Comparison of ENCODE assay signal across 19 mouse cellular contexts in genomic region chr1:64706610-64707009, GRCm38 (mm10). TPM values are rescaled to one million over a fixed set of nuclear protein-coding genes. Genes with fewer than 3 reads are reported as not detected.
DNase-seq lines count a peak whose midpoint lies in the region; ATAC-seq lines count a peak whose summit lies in the region.
"Had no signal": no experiment of that assay in that cellular context is flagged by ENCODE, and none has a peak within 500 bp of the region (broad histone marks: within the 10 kb centered on the region; RNA-seq: fewer than 3 reads in every experiment).

No protein-coding gene starts in this region.

- no peak overlapping the region for H3K4me3 ChIP-seq in liver, embryonic 11.5 days (ENCODE audit: low read depth, low read length)
- H3K4me3 ChIP-seq in liver, embryonic 12.5 days, result no peak overlapping the region
- H3K4me3 ChIP-seq in liver, embryonic 16.5 days (ENCODE audit: low read depth, low read length), result no peak overlapping the region
- H3K4me3 ChIP-seq: embryonic facial prominence, embryonic 12.5 days; forebrain, embryonic 15.5 days; heart, adult 2 months; heart, embryonic 12.5 days; hindbrain, embryonic 10.5 days had no signal

- 0 out of 2 replicates have a peak, but pooled peaks cover 5% of the 10 kb centered on the region for H3K36me3 ChIP-seq in liver, embryonic 11.5 days (ENCODE audit: control insufficient read depth, insufficient read depth, low read length)
- H3K36me3 ChIP-seq in liver, embryonic 12.5 days, result peaks cover 17% of the 10 kb centered on the region
- no peaks in the 10 kb centered on the region for H3K36me3 ChIP-seq in liver, embryonic 16.5 days (ENCODE audit: control insufficient read depth, insufficient read depth)

- no peaks in the 10 kb centered on the region for H3K9me3 ChIP-seq in liver, embryonic 11.5 days (ENCODE audit: control insufficient read depth, low read length)
- no peaks in the 10 kb centered on the region for H3K9me3 ChIP-seq in liver, embryonic 12.5 days (replicated peaks)
- no peaks in the 10 kb centered on the region for H3K9me3 ChIP-seq in liver, embryonic 16.5 days (replicated peaks; ENCODE audit: control insufficient read depth, low read length)
- H3K9me3 ChIP-seq: embryonic facial prominence, embryonic 12.5 days; forebrain, embryonic 15.5 days; heart, embryonic 12.5 days; hindbrain, embryonic 10.5 days had no signal

- no peak for DNase-seq in liver, embryonic 11.5 days (ENCODE audit: low spot score)
- DNase-seq in liver, result no peak
- DNase-seq in layer of hippocampus, postnatal 10 days (ENCODE audit: low spot score in 2 of 2), result no peak
- DNase-seq in retina, postnatal 1 day, result no peak
- no peak for DNase-seq in cerebellum, adult 11-12 months
- DNase-seq: adrenal gland, adult 2 months; adrenal gland, postnatal 25 days; cerebellum, adult 8-10 months; cerebellum, postnatal 14 days; gastrocnemius, postnatal 10 days; heart, adult 2 months had no signal

- H3K4me2 ChIP-seq in liver, embryonic 11.5 days, result no peak overlapping the region
- H3K4me2 ChIP-seq in liver, embryonic 12.5 days, result no peak overlapping the region
- H3K4me2 ChIP-seq in liver, embryonic 16.5 days (ENCODE audit: low read depth, low read length), result no peak overlapping the region
- H3K4me2 ChIP-seq: embryonic facial prominence, embryonic 12.5 days; forebrain, embryonic 15.5 days; heart, embryonic 12.5 days; hindbrain, embryonic 14.5 days had no signal

- no peak overlapping the region for H3K27ac ChIP-seq in liver, embryonic 11.5 days (ENCODE audit: low read depth, low read length)
- H3K27ac ChIP-seq in liver, embryonic 12.5 days, result no peak overlapping the region
- no peak overlapping the region for H3K27ac ChIP-seq in liver, embryonic 16.5 days (ENCODE audit: low read length)
- H3K27ac ChIP-seq: embryonic facial prominence, embryonic 12.5 days; forebrain, embryonic 15.5 days; heart, adult 2 months; hindbrain, embryonic 10.5 days; hindbrain, embryonic 14.5 days had no signal

- no peaks in the 10 kb centered on the region for H3K4me1 ChIP-seq in liver, embryonic 11.5 days (replicated peaks; ENCODE audit: control insufficient read depth, insufficient read depth, low read length)
- H3K4me1 ChIP-seq in liver, embryonic 12.5 days, result peaks cover 16% of the 10 kb centered on the region
- no peaks in the 10 kb centered on the region; the same call in 1 of the 2 replicates for H3K4me1 ChIP-seq in liver, embryonic 16.5 days (ENCODE audit: control insufficient read depth, low read depth, low read length)
- H3K4me1 ChIP-seq: embryonic facial prominence, embryonic 12.5 days; forebrain, embryonic 15.5 days; hindbrain, embryonic 10.5 days had no signal

- ATAC-seq in liver, embryonic 11.5 days (replicated peaks; ENCODE audit: low FRiP score), result peak; percentile 61; the same call in 1 of the 2 replicates
- ATAC-seq in liver, embryonic 12.5 days, result peak; percentile 68
- peak; percentile 51; the same call in 1 of the 2 replicates for ATAC-seq in liver, embryonic 16.5 days (ENCODE audit: low read depth)
- ATAC-seq: forebrain, embryonic 15.5 days had no signal

- WGBS in liver, embryonic 11.5 days, result 78% methylated on average over 2 of the region's 2 CpGs
- 54% methylated on average over 2 of the region's 2 CpGs for WGBS in liver, embryonic 12.5 days (ENCODE audit: insufficient replicate concordance)
- 45% methylated on average over 2 of the region's 2 CpGs for whole genome bisulfite sequencing in liver, embryonic 16.5 days (ENCODE audit: insufficient replicate concordance)

- no peaks in the 10 kb centered on the region for H3K27me3 ChIP-seq in liver, embryonic 11.5 days (replicated peaks; ENCODE audit: control insufficient read depth, insufficient read depth, low read length)
- H3K27me3 ChIP-seq in liver, embryonic 12.5 days (replicated peaks), result no peaks in the 10 kb centered on the region
- H3K27me3 ChIP-seq in liver, embryonic 16.5 days (ENCODE audit: control insufficient read depth, insufficient read depth, low read depth, low read length), result no peaks in the 10 kb centered on the region
- H3K27me3 ChIP-seq: CH12.LX; embryonic facial prominence, embryonic 12.5 days; forebrain, embryonic 15.5 days; heart, embryonic 12.5 days had no signal

- H3K9ac ChIP-seq in liver, embryonic 11.5 days (ENCODE audit: low read depth, low read length), result no peak overlapping the region
- H3K9ac ChIP-seq in liver, embryonic 12.5 days, result no peak overlapping the region
- no peak overlapping the region for H3K9ac ChIP-seq in liver, embryonic 16.5 days (ENCODE audit: low read depth, low read length)
- H3K9ac ChIP-seq: embryonic facial prominence, embryonic 12.5 days; forebrain, embryonic 15.5 days; heart, embryonic 12.5 days; hindbrain, embryonic 14.5 days had no signal

RNA-seq across cellular contexts. Expression of gene Ccnyl1, which starts 16.4 kb away (rescaled TPM):
- polyA plus RNA-seq in liver, embryonic 11.5 days (2014; fragmentation: Nextera tagmentation; extraction: Ambion mirVana), result 3.4 and 4.7 TPM in 2 replicates
- 1.6 and 2.3 TPM in 2 replicates for polyA plus RNA-seq in liver, embryonic 12.5 days (2016; fragmentation: Nextera tagmentation; extraction: Ambion mirVana)
- 0.61 and 0.84 TPM in 2 replicates for polyA plus RNA-seq in liver, embryonic 16.5 days (2015; fragmentation: Nextera tagmentation; extraction: Ambion mirVana)
- total RNA-seq in layer of hippocampus, postnatal 10 days (2021), result 10 to 100 TPM; 23.4 to 25.0 TPM

RNA-seq across cellular contexts. Expression of gene Fzd5, which starts 30.9 kb away (rescaled TPM):
- polyA plus RNA-seq in liver, embryonic 11.5 days (2014; fragmentation: Nextera tagmentation; extraction: Ambion mirVana), result 2.2 and 2.7 TPM in 2 replicates
- polyA plus RNA-seq in liver, embryonic 12.5 days (2016; fragmentation: Nextera tagmentation; extraction: Ambion mirVana), result 3.6 and 4.1 TPM in 2 replicates
- 1.9 and 2.2 TPM in 2 replicates for polyA plus RNA-seq in liver, embryonic 16.5 days (2015; fragmentation: Nextera tagmentation; extraction: Ambion mirVana)
- total RNA-seq in layer of hippocampus, postnatal 10 days (2021), result 1 to 10 TPM in 1 of 2 experiments, under 1 TPM in 1; 0.83 to 1.0 TPM
